17 mouse cellular contexts compared by ENCODE assay signal in the genomic region with DNA sequence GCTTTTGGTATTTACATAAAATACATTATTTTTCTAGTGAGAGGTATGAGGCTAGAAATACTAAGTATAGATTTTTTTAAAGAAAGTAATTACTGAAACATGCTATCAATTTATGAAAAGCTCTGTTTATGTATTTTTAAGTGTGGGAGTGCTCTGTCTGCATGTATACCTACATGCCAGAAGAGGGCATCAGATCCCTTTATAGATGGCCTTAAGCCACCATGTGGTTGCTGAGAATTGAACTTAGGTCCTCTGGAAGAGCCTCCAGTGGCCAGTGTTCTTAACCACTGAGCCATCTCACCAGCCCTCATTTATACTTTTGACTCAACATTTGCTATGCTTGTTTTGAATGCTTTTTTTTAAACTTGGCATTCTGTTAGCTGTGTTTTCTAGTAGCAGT. TPM values are rescaled to one million over a fixed set of nuclear protein-coding genes. Genes with fewer than 3 reads are reported as not detected.
A peak's percentile ranks its signal among the peaks of the same experiment; 100 is the strongest.
DNase-seq lines count a peak whose midpoint lies in the region; ATAC-seq and TF ChIP-seq lines count a peak whose summit lies in the region.
"Had no signal": no experiment of that assay in that cellular context is flagged by ENCODE, and none has a peak within 500 bp of the region (broad histone marks: within the 10 kb centered on the region; RNA-seq: fewer than 3 reads in every experiment).

No protein-coding gene starts in this region.

- H3K79me2 ChIP-seq in liver, adult 2 months (ENCODE audit: control insufficient read depth, insufficient read depth, low read length) = peaks cover 3% of the 10 kb centered on the region; the same call in 1 of the 2 replicates

- H3K9me3 ChIP-seq in forebrain, postnatal 0 days (ENCODE audit: low read length) = no peaks in the 10 kb centered on the region
- no peaks in the 10 kb centered on the region for H3K9me3 ChIP-seq in forebrain, embryonic 15.5 days
- H3K9me3 ChIP-seq: embryonic facial prominence, embryonic 12.5 days; heart, embryonic 15.5 days; hindbrain, embryonic 12.5 days; limb, embryonic 13.5 days; neural tube, embryonic 15.5 days had no signal

- no peaks in the 10 kb centered on the region for H3K4me1 ChIP-seq in forebrain, postnatal 0 days (ENCODE audit: insufficient read depth)
- peaks cover 5% of the 10 kb centered on the region for H3K4me1 ChIP-seq in forebrain, embryonic 15.5 days
- no peaks in the 10 kb centered on the region for H3K4me1 ChIP-seq in liver, adult 2 months (ENCODE audit: control insufficient read depth, insufficient read depth, low read length)
- no peaks in the 10 kb centered on the region; the same call in 1 of the 2 replicates for H3K4me1 ChIP-seq in cortical plate, adult 2 months (ENCODE audit: control insufficient read depth, insufficient read depth, low read length)
- H3K4me1 ChIP-seq: embryonic facial prominence, embryonic 12.5 days; hindbrain, embryonic 12.5 days; limb, embryonic 13.5 days; neural tube, embryonic 15.5 days had no signal

- H3K36me3 ChIP-seq in forebrain, postnatal 0 days (ENCODE audit: insufficient read depth) = peaks cover 26% of the 10 kb centered on the region
- H3K36me3 ChIP-seq in forebrain, embryonic 15.5 days = peaks cover 46% of the 10 kb centered on the region
- H3K36me3 ChIP-seq in liver, adult 2 months (ENCODE audit: control insufficient read depth, insufficient read depth, low read length) = no peaks in the 10 kb centered on the region; the same call in 1 of the 2 replicates

- no peak for ATAC-seq in forebrain, postnatal 0 days
- ATAC-seq in forebrain, embryonic 15.5 days (replicated peaks) = no peak
- no peak for ATAC-seq in erythroid progenitor cell, adult 5-6 weeks (replicated peaks; ENCODE audit: low FRiP score, poor library complexity, severe bottlenecking)

- H3K27ac ChIP-seq in forebrain, postnatal 0 days (ENCODE audit: low read depth, low read length) = no peak overlapping the region
- H3K27ac ChIP-seq in forebrain, embryonic 15.5 days (replicated peaks) = no peak overlapping the region
- no peak overlapping the region for H3K27ac ChIP-seq in liver, adult 2 months (replicated peaks; ENCODE audit: insufficient read depth, low read depth, low read length)
- H3K27ac ChIP-seq in cortical plate, adult 2 months (ENCODE audit: insufficient read depth, low read length) = no peak overlapping the region
- H3K27ac ChIP-seq: embryonic facial prominence, embryonic 12.5 days; heart, embryonic 15.5 days; hindbrain, embryonic 12.5 days; limb, embryonic 13.5 days; neural tube, embryonic 15.5 days had no signal

- no peak overlapping the region for H3K4me3 ChIP-seq in forebrain, postnatal 0 days (ENCODE audit: low read depth, low read length)
- no peak overlapping the region for H3K4me3 ChIP-seq in forebrain, embryonic 15.5 days
- H3K4me3 ChIP-seq in liver, adult 2 months (ENCODE audit: insufficient read depth, low read depth, low read length) = no peak overlapping the region
- H3K4me3 ChIP-seq in cortical plate, adult 2 months (ENCODE audit: insufficient read depth, low read length) = no peak overlapping the region
- H3K4me3 ChIP-seq: embryonic facial prominence, embryonic 12.5 days; heart, embryonic 15.5 days; hindbrain, embryonic 12.5 days; limb, embryonic 13.5 days; neural tube, embryonic 15.5 days had no signal

- H3K9ac ChIP-seq in forebrain, postnatal 0 days = no peak overlapping the region
- no peak overlapping the region for H3K9ac ChIP-seq in forebrain, embryonic 15.5 days (replicated peaks)
- no peak overlapping the region for H3K9ac ChIP-seq in liver, adult 2 months (ENCODE audit: low read depth, low read length)
- H3K9ac ChIP-seq: embryonic facial prominence, embryonic 12.5 days; heart, embryonic 15.5 days; hindbrain, embryonic 12.5 days; limb, embryonic 13.5 days; neural tube, embryonic 15.5 days had no signal

- no peak for DNase-seq in forebrain, postnatal 0 days
- DNase-seq in liver, adult 2 months (ENCODE audit: extremely low read depth, low read depth, low spot score) = no peak
- no peak for DNase-seq in liver
- DNase-seq in B cell, adult 2 months = peak; percentile 10 to 21
- DNase-seq in urinary bladder, postnatal 25 days (ENCODE audit: low spot score) = no peak
- DNase-seq: cerebellum, adult 11-12 months; kidney, adult 11 months; kidney, postnatal 36 days; lung, postnatal 14 days had no signal

- H3K27me3 ChIP-seq in forebrain, postnatal 0 days (ENCODE audit: insufficient read depth, low read length) = no peaks in the 10 kb centered on the region
- no peaks in the 10 kb centered on the region for H3K27me3 ChIP-seq in forebrain, embryonic 15.5 days
- H3K27me3 ChIP-seq in liver, adult 2 months (ENCODE audit: control insufficient read depth, insufficient read depth, low read length) = no peaks in the 10 kb centered on the region
- H3K27me3 ChIP-seq: embryonic facial prominence, embryonic 12.5 days; heart, embryonic 15.5 days; hindbrain, embryonic 12.5 days; limb, embryonic 13.5 days; neural tube, embryonic 15.5 days had no signal

- peak; percentile 39 for TF ChIP-seq CTCF in forebrain, postnatal 0 days (IDR thresholded peaks at IDR 0.05; ENCODE audit: low read depth)
- 0 out of 2 replicates have a peak, but pooled peaks have one; percentile 2 for TF ChIP-seq CTCF in liver, adult 2 months (IDR thresholded peaks at IDR 0.05; ENCODE audit: low read depth, low read length)
- TF ChIP-seq CTCF in cortical plate, adult 2 months (IDR thresholded peaks at IDR 0.05; ENCODE audit: extremely low read depth, insufficient read depth, low read length) = peak; percentile 4; the same call in 1 of the 2 replicates

- no peak for TF ChIP-seq POLR2A in liver, adult 2 months (IDR thresholded peaks at IDR 0.05; ENCODE audit: extremely low read depth, insufficient read depth, low read length)
- no peak for TF ChIP-seq POLR2A in cortical plate, adult 2 months (IDR thresholded peaks at IDR 0.05; ENCODE audit: extremely low read depth, insufficient read depth, low read length)

- H3K4me2 ChIP-seq in forebrain, postnatal 0 days (ENCODE audit: low read depth) = no peak overlapping the region
- no peak overlapping the region for H3K4me2 ChIP-seq in forebrain, embryonic 15.5 days (replicated peaks)
- H3K4me2 ChIP-seq: embryonic facial prominence, embryonic 12.5 days; heart, embryonic 15.5 days; hindbrain, embryonic 12.5 days; limb, embryonic 13.5 days; neural tube, embryonic 15.5 days had no signal

RNA-seq across cellular contexts. Expression of gene Rtn4, which starts 16.8 kb away (rescaled TPM):
- 388 and 400 TPM in 2 replicates for total RNA-seq in forebrain, postnatal 0 days (2014; rRNA removed)
- 149 and 167 TPM in 2 replicates for polyA plus RNA-seq in forebrain, postnatal 0 days (2015; fragmentation: Nextera tagmentation; extraction: Ambion mirVana)
- 131 and 140 TPM in 2 replicates for polyA plus RNA-seq in forebrain, embryonic 15.5 days (2015; fragmentation: Nextera tagmentation; extraction: Ambion mirVana)
- 110 and 156 TPM in 2 replicates for total RNA-seq in liver, adult 2 months (2014; rRNA removed)
- 38.7 and 45.3 TPM in 2 replicates for polyA plus RNA-seq in liver, adult 2 months (2012; rRNA removed)
- polyA plus RNA-seq in cortical plate, adult 2 months (2012; rRNA removed) = 569 and 594 TPM in 2 replicates
- total RNA-seq in erythroid progenitor cell, adult 5-6 weeks (2015; ENCODE audit: low replicate concordance) = 48.3 and 50.7 TPM in 2 replicates
- total RNA-seq in erythroid progenitor cell, adult 5-6 weeks (2017; ENCODE audit: low replicate concordance) = 46.8 and 64.0 TPM in 2 replicates

Comparison
In these comparisons a context has a peak if more than half of its experiments do, and no peak if none do; other contexts are left out.
1. DNase-seq: peak in B cell, adult 2 months (2 of 2); none in forebrain, postnatal 0 days (single experiment), liver, adult 2 months (single experiment), liver (single experiment) and urinary bladder, postnatal 25 days (single experiment).
2. Peak in every context shown above with its lines, with median percentiles within 50 percentile points of each other: CTCF ChIP-seq.